Mouse (Mus musculus) regulatory T cell (primary cell): Measurements from ENCODE around the gene Galnt16.

Experiments
- in situ Hi-C: fragments of 300-600 bp; cut with MboI, MseI; formaldehyde crosslinking; loops from one replicate; pipeline ENCODE4 v1.15.1; 2025; ENCODE audit warnings: high pct_unique_total_duplicates

Galnt16 gene

DNA sequence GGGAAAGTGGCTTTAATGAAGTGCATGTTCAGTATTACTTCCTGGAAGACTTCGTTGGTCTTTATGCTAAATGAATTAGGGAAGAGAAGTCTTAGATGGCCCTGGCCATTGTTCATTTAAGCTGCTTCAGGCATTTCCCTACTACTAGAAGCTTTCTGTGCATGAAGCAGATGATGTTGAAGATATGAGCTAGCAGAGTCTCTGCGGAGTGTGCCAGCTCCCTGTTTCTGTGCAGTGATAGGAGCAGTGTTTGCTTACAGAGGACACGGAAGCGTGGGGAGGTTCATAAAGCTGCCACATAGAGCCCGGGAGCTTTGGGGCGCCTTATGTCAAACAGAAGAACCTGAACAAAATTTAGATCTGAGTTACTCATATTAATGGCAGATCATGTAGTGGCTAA is 140.6 kb downstream of the Galnt16 start:
- in situ Hi-C loops, result no loop called here

DNA sequence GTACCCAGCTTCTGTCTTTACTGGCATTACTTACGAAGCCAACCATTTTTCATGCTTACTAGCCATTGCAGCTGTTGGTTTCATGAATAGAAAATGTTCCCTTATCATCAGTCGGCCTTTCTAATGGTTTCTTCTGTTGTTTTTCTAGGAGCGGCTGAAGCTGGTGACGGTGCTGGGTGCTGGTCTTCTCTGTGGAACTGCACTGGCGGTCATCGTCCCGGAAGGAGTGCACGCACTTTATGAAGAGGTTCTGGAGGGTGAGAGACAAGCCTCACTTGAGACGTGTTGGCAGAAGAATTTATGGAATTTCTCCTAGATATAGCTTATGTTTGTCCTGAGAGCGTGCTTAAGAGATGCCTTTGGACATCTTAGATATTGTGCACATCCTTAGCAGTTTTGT is 144.2 kb downstream of the Galnt16 start:
- in situ Hi-C loops, result no loop called here

DNA sequence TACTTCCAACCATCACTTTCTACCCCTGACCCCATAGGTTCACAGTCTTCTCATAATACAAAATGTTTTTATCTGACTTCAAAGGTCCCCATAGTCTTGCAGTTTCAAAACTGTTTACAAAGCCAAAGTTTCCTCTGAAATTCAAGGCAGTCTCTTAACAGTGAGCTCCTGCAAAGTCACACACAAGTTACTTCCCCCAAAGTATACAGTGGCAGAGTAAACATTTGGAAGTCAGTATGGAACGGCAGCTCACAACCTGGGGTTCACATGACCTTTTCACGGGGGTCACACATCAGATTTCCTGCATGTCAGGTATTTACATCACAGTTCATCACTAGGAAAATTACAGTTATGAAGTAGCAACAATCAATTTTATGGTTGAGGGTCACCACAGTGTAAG is 145.9 kb downstream of the Galnt16 start:
- in situ Hi-C loops, result no loop called here

DNA sequence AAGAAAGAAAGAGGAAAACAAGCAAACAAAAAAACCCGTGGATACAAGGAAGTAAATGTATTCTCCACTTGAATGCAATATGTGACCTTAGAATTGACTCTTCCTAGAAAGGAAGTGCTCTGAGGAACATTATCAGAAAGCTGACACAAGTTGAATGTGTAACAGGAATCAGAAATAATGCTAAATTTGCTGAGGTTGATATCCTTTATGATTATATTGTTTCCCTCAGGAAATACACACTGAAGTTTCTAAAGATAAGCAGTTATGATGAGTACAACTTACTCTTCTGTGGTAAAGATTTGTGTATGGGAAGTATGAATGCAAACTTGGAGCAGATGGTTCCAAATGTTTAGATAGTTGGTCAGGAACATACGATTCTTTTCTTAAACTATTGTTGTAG is 150.3 kb downstream of the Galnt16 start:
- in situ Hi-C loops, result no loop called here

DNA sequence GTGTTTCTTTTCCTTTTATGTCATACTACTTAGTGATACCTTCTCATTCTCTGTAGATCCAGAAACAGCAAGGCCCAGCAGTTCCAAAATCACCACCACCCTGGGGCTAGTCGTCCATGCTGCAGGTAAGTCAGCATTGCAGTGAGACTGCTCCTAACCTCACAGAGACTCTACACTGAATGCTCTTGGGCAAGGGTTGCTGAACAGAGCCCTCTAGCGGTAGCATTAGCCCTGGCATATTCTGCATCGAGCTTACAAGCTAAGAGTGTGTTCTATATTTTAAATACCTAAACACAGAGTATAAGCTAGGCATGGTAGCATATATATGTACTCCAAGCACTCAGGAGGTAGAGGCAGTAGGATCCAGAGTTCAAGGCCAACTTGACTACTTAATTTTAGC is 155.1 kb downstream of the Galnt16 start:
- in situ Hi-C loops, result no loop called here
